Mouse (Mus musculus): ENCODE data around the gene Slc34a1.

The Slc34a1 gene

GRCm38 (mm10) chr13:55443799-55444285, 45.9 kb downstream of the Slc34a1 start:
- DNase-seq (ENCODE audit: extremely low read depth, low read depth), result no peak

GRCm38 (mm10) chr13:55444286-55444936, 46.4 kb downstream of the Slc34a1 start:
- peak; percentile 72 for DNase-seq (ENCODE audit: extremely low read depth, low read depth)

- DNase-seq (ENCODE audit: extremely low read depth, low read depth), result peak; percentile 98
These were observed 46.9 kb downstream of the Slc34a1 start, which contains the start of gene Grk6 for GRCm38 (mm10) chr13:55444937-55445315. Gene Grk6 (plus strand): TSS chr13:55445072.

GRCm38 (mm10) chr13:55445361-55446091, 47.5 kb downstream of the Slc34a1 start:
- peak; percentile 56 for DNase-seq (ENCODE audit: extremely low read depth, low read depth)

- DNase-seq (ENCODE audit: extremely low read depth, low read depth), result peak; percentile 57
These were observed 48.6 kb downstream of the Slc34a1 start for GRCm38 (mm10) chr13:55446483-55447105.

- peak; percentile 64 for DNase-seq (ENCODE audit: extremely low read depth, low read depth)
These were observed 49.6 kb downstream of the Slc34a1 start for GRCm38 (mm10) chr13:55447543-55447943.

GRCm38 (mm10) chr13:55448131-55448530, 50.1 kb downstream of the Slc34a1 start:
- no peak for DNase-seq (ENCODE audit: extremely low read depth, low read depth)

- no peak for DNase-seq (ENCODE audit: extremely low read depth, low read depth)
These were observed 51.2 kb downstream of the Slc34a1 start for GRCm38 (mm10) chr13:55449205-55449604.

- no peak for DNase-seq (ENCODE audit: extremely low read depth, low read depth)
These were observed 51.9 kb downstream of the Slc34a1 start for GRCm38 (mm10) chr13:55449679-55450441.

- no peak for DNase-seq (ENCODE audit: extremely low read depth, low read depth)
These were observed 52.6 kb downstream of the Slc34a1 start for GRCm38 (mm10) chr13:55450511-55450980.

GRCm38 (mm10) chr13:55451296-55451695, 53.3 kb downstream of the Slc34a1 start:
- no peak for DNase-seq (ENCODE audit: extremely low read depth, low read depth)

GRCm38 (mm10) chr13:55451785-55452549, 54.0 kb downstream of the Slc34a1 start:
- no peak for DNase-seq (ENCODE audit: extremely low read depth, low read depth)

GRCm38 (mm10) chr13:55462965-55463364, 65.0 kb downstream of the Slc34a1 start:
- no peak for DNase-seq (ENCODE audit: extremely low read depth, low read depth)

GRCm38 (mm10) chr13:55463399-55464026, 65.5 kb downstream of the Slc34a1 start:
- no peak for DNase-seq (ENCODE audit: extremely low read depth, low read depth)

GRCm38 (mm10) chr13:55464027-55464884, 66.3 kb downstream of the Slc34a1 start, which contains the start of gene Prr7:
Gene Prr7 (plus strand): TSS chr13:55464267.
- DNase-seq (ENCODE audit: extremely low read depth, low read depth), result no peak

- no peak for DNase-seq (ENCODE audit: extremely low read depth, low read depth)
These were observed 67.2 kb downstream of the Slc34a1 start for GRCm38 (mm10) chr13:55465184-55465583.
